Mouse (Mus musculus): ENCODE data around the gene Ndufs2. TPM values are rescaled to one million over a fixed set of nuclear protein-coding genes. Genes with fewer than 3 reads are reported as not detected.

The Ndufs2 gene
- polyA plus RNA-seq, 1 experiment from 2014 or later, result 234 TPM

GRCm38 (mm10) chr1:171200769-171201168, 50.4 kb downstream of the Ndufs2 start:
- no peaks in the 10 kb centered on the region for H3K9me3 ChIP-seq (ENCODE audit: control insufficient read depth, low read length)
- no peak overlapping the region for H3K4me3 ChIP-seq (ENCODE audit: low read depth, low read length)
- no peaks in the 10 kb centered on the region for H3K36me3 ChIP-seq (ENCODE audit: control insufficient read depth, insufficient read depth, low read length)
- no peak for ATAC-seq (ENCODE audit: low read depth)
- no peak overlapping the region for H3K9ac ChIP-seq (replicated peaks; ENCODE audit: low read depth, low read length)
- peaks cover 3% of the 10 kb centered on the region; the same call in 1 of the 2 replicates for H3K27me3 ChIP-seq (ENCODE audit: control insufficient read depth, insufficient read depth, low read length)
- H3K4me2 ChIP-seq (ENCODE audit: low read depth, low read length), result no peak overlapping the region
- H3K27ac ChIP-seq (ENCODE audit: low read depth, low read length), result no peak overlapping the region
- peaks cover 2% of the 10 kb centered on the region for H3K4me1 ChIP-seq (ENCODE audit: control insufficient read depth, insufficient read depth, low read length)
- WGBS, result 100% methylated on average over 1 of the region's 1 CpGs

- Histone ChIP-seq H3K4me2 (ENCODE audit: low read depth, low read length) (no peak overlapping the region), H3K9me3 (ENCODE audit: control insufficient read depth, low read length) (no peaks in the 10 kb centered on the region), H3K27me3 (ENCODE audit: control insufficient read depth, insufficient read depth, low read length) (peaks cover 5% of the 10 kb centered on the region; the same call in 1 of the 2 replicates), H3K36me3 (ENCODE audit: control insufficient read depth, insufficient read depth, low read length) (no peaks in the 10 kb centered on the region), H3K9ac (replicated peaks; ENCODE audit: low read depth, low read length) (no peak overlapping the region), H3K4me3 (ENCODE audit: low read depth, low read length) (no peak overlapping the region), H3K4me1 (ENCODE audit: control insufficient read depth, insufficient read depth, low read length) (peaks cover 9% of the 10 kb centered on the region), H3K27ac (ENCODE audit: low read depth, low read length) (no peak overlapping the region)
- no peak for ATAC-seq (ENCODE audit: low read depth)
- 56% methylated on average over 1 of the region's 1 CpGs for WGBS
These were observed 51.7 kb downstream of the Ndufs2 start for GRCm38 (mm10) chr1:171199532-171199931.

DNA sequence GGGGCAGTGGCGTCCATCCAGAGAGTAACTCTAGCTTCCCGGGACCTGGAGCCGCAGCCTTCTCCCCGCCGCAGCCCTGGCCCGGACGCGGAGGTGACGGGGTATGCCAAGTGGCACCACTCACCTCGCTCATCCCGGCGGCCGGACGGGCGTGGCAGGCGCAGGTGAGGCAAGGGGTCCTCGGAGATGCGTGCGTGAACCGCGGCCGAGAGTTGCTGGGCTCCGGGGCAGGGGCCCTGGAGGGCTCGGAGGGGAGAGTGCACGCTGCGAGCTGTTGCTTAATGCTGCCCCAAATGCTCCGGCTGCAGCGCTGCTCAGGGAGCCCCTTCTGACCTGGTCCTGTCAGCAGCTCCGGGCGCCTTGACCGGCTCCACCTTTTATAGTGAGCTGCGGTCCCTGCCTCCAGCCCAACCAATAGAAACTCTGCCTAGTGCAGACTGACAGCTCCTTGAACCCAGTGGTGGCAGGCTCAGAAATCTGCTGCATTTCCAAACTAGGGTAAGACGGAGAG, 55.2 kb downstream of the Ndufs2 start, which contains the start of gene Pcp4l1:
Gene Pcp4l1 (minus strand): TSS at position 382 of the 511 bp plus-strand sequence.
- under 1% methylated on average over 33 of the region's 33 CpGs for WGBS
- Histone ChIP-seq H3K9ac (replicated peaks; ENCODE audit: low read depth, low read length) (peak within 1 kb of the TSS; percentile 57), H3K27me3 (ENCODE audit: control insufficient read depth, insufficient read depth, low read length) (peaks cover 5% of the 10 kb centered on the region; the same call in 1 of the 2 replicates), H3K9me3 (ENCODE audit: control insufficient read depth, low read length) (no peaks in the 10 kb centered on the region), H3K4me2 (ENCODE audit: low read depth, low read length) (peak within 1 kb of the TSS; percentile 94), H3K4me3 (ENCODE audit: low read depth, low read length) (peak within 1 kb of the TSS; percentile 49), H3K36me3 (ENCODE audit: control insufficient read depth, insufficient read depth, low read length) (no peaks in the 10 kb centered on the region), H3K4me1 (ENCODE audit: control insufficient read depth, insufficient read depth, low read length) (peaks cover 19% of the 10 kb centered on the region), H3K27ac (ENCODE audit: low read depth, low read length) (no peak within 1 kb of the TSS)
- peak; percentile 65 for ATAC-seq (ENCODE audit: low read depth)

DNA sequence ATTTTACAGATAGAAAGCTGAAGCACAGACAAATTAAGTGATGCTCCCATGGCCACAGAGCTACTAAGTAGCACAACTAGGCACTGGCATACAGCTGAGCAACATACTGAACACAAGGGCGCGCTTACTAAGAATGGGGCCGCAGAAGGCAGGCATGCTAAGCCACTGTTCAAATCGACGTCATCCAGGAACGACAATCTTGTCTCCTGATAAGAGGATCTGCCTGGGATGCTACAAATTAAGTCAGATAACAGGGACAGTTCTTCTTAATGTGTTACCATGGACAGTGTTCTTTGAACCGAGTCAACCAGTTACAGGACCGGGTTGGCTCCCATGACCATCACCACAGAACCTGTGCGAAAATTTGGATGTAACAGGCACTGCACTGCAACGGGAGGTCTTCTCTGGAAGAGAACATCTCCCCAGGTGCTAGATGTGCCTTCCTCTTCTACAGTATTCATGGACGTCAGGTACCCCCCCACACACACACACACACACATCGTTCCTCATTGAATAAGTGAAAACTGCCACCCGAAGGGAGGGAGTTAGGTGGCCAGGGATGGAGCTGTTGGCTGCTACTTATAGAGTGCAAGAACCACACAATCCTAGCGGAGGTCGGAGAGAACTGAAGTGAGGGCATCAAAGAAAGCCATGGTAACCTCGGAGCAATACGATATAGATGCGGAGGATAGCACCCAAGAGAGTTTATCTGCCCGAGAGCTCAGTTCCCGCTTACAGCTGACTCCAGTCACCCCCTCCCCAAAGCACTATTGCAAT, 56.0 kb downstream of the Ndufs2 start:
- 6% methylated on average over 20 of the region's 20 CpGs for WGBS
- H3K9me3 ChIP-seq (ENCODE audit: control insufficient read depth, low read length), result no peaks in the 10 kb centered on the region
- no peak overlapping the region for H3K27ac ChIP-seq (ENCODE audit: low read depth, low read length)
- H3K9ac ChIP-seq (replicated peaks; ENCODE audit: low read depth, low read length), result peak overlapping the region; percentile 57
- peak; percentile 18; the same call in 1 of the 2 replicates for ATAC-seq (ENCODE audit: low read depth)
- peaks cover 5% of the 10 kb centered on the region; the same call in 1 of the 2 replicates for H3K27me3 ChIP-seq (ENCODE audit: control insufficient read depth, insufficient read depth, low read length)
- H3K36me3 ChIP-seq (ENCODE audit: control insufficient read depth, insufficient read depth, low read length), result no peaks in the 10 kb centered on the region
- H3K4me1 ChIP-seq (ENCODE audit: control insufficient read depth, insufficient read depth, low read length), result peaks cover 19% of the 10 kb centered on the region
- peak overlapping the region; percentile 49 for H3K4me3 ChIP-seq (ENCODE audit: low read depth, low read length)
- H3K4me2 ChIP-seq (ENCODE audit: low read depth, low read length), result peak overlapping the region; percentile 94

DNA sequence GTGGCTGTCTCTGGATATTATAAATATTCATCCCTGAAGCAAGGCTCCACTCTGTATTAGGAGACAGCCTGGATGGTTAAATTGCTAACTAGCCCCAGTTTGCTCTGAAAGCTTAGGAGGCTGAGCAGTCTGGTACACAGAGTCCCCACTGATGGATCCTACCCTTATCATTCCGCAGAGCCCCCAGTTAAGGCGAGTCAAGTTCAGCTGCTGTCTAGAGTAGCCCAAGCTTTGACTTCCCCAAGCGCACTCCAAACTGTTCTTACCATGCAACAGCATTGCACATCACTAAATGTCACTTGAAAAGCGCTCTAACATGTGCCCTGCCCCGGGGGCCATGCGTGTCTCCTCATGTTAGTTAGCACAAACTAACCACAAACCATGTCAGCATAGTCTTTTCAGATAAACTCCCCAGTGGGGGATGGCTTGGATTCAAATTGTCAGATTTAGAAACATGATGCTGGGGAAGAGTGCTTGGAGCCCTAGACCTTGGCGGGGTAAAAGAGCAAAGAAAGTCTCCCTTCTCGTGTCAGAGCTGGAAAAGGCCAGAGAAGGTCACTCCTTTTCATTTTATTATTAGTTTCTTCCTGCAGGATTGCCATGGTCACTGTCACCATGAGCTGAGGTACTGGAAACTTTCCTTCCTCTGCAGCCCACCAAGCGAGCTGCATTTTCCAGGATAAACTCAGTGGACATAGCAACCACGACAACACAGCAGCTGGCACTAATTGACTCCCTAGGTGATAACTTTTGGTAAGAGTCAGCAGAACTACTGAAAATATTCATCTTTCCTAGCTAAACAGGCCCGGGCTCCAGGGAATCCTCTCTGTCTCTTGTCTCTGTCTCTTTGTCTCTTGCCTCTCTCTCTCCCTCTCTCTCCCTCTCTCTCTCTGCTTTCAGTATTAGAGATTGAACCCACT, 57.0 kb downstream of the Ndufs2 start:
- Histone ChIP-seq H3K27me3 (ENCODE audit: control insufficient read depth, insufficient read depth, low read length) (peaks cover 5% of the 10 kb centered on the region; the same call in 1 of the 2 replicates), H3K9ac (replicated peaks; ENCODE audit: low read depth, low read length) (no peak overlapping the region), H3K4me3 (ENCODE audit: low read depth, low read length) (peak overlapping the region; percentile 11; the same call in 1 of the 2 replicates), H3K9me3 (ENCODE audit: control insufficient read depth, low read length) (no peaks in the 10 kb centered on the region), H3K27ac (ENCODE audit: low read depth, low read length) (no peak overlapping the region), H3K36me3 (ENCODE audit: control insufficient read depth, insufficient read depth, low read length) (no peaks in the 10 kb centered on the region), H3K4me1 (ENCODE audit: control insufficient read depth, insufficient read depth, low read length) (peaks cover 21% of the 10 kb centered on the region), H3K4me2 (ENCODE audit: low read depth, low read length) (peak overlapping the region; percentile 39; the same call in 1 of the 2 replicates)
- ATAC-seq (ENCODE audit: low read depth), result peak; percentile 12; the same call in 1 of the 2 replicates
- 30% methylated on average over 11 of the region's 11 CpGs for WGBS

DNA sequence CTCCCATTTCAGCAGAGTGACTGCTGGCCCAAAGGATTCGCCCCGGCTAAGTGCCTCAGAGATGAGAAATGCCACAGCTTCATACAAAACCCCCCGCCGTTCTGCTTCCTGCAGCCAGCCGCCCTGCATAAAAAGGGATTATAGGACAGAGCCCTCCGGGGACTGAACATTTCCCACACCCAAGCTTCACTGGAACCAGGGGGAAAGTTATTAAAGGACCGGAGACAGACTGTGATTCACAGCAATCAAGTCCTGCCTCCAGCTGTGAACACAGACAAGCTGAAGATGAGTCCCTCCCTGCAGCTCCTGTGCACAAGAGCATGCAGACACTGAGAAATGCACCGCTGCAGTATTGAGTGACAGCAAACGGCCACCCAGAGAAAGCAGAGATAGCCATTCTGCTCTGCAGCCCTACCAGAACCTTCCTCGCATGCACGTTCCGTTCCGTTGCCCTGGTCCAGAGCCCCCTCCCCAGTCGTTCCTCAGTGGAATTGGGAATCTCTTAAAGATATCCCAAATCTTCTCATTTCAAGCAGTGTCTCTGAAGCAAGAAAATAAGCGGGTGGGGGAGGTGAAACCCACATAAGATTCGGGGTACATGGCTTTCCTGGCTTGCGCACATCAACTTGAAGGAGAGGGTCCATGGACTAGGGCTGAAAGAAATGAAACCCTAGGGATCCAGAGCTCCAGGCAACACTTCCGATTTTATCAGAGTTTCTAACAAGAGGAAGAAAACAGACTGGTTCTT, 57.9 kb downstream of the Ndufs2 start:
- Histone ChIP-seq H3K4me1 (ENCODE audit: control insufficient read depth, insufficient read depth, low read length) (peaks cover 27% of the 10 kb centered on the region), H3K4me3 (ENCODE audit: low read depth, low read length) (0 out of 2 replicates have a peak overlapping the region, but pooled peaks have one; percentile 11), H3K9ac (replicated peaks; ENCODE audit: low read depth, low read length) (0 out of 2 replicates have a peak overlapping the region, but pooled peaks have one; percentile 4), H3K4me2 (ENCODE audit: low read depth, low read length) (peak overlapping the region; percentile 39), H3K36me3 (ENCODE audit: control insufficient read depth, insufficient read depth, low read length) (no peaks in the 10 kb centered on the region), H3K9me3 (ENCODE audit: control insufficient read depth, low read length) (no peaks in the 10 kb centered on the region), H3K27ac (ENCODE audit: low read depth, low read length) (peak overlapping the region; percentile 1; the same call in 1 of the 2 replicates), H3K27me3 (ENCODE audit: control insufficient read depth, insufficient read depth, low read length) (peaks cover 5% of the 10 kb centered on the region; the same call in 1 of the 2 replicates)
- peak; percentile 48 for ATAC-seq (ENCODE audit: low read depth)
- whole genome bisulfite sequencing, result 5% methylated on average over 18 of the region's 18 CpGs

GRCm38 (mm10) chr1:171192283-171192682, 58.9 kb downstream of the Ndufs2 start:
- no peak for ATAC-seq (ENCODE audit: low read depth)
- Histone ChIP-seq H3K9ac (replicated peaks; ENCODE audit: low read depth, low read length) (no peak overlapping the region), H3K4me2 (ENCODE audit: low read depth, low read length) (peak overlapping the region; percentile 39), H3K27ac (ENCODE audit: low read depth, low read length) (no peak overlapping the region), H3K4me1 (ENCODE audit: control insufficient read depth, insufficient read depth, low read length) (peaks cover 30% of the 10 kb centered on the region), H3K4me3 (ENCODE audit: low read depth, low read length) (no peak overlapping the region), H3K9me3 (ENCODE audit: control insufficient read depth, low read length) (no peaks in the 10 kb centered on the region), H3K27me3 (ENCODE audit: control insufficient read depth, insufficient read depth, low read length) (peaks cover 5% of the 10 kb centered on the region; the same call in 1 of the 2 replicates), H3K36me3 (ENCODE audit: control insufficient read depth, insufficient read depth, low read length) (no peaks in the 10 kb centered on the region)
- 46% methylated on average over 10 of the region's 10 CpGs for WGBS

DNA sequence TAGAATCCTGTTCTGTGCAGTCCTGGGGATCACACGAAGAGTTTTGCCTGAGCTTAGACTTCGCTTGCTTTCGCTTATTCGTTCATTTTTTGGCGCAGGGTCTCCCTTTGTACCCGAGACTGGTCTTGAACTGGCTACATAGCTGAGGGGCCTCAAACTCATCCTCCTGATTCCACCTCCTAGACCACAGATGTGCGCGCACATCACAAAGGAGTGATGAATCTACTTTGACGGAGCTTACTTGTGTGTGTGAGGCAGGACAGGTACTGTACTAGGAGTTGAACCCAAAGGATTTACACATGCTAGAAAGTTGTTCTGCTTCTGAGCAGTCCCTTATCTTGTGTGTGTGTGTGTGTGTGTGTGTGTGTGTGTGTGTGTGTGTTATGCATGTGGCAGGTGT, 60.4 kb downstream of the Ndufs2 start:
- no peaks in the 10 kb centered on the region for H3K9me3 ChIP-seq (ENCODE audit: control insufficient read depth, low read length)
- no peak overlapping the region for H3K27ac ChIP-seq (ENCODE audit: low read depth, low read length)
- H3K36me3 ChIP-seq (ENCODE audit: control insufficient read depth, insufficient read depth, low read length), result no peaks in the 10 kb centered on the region
- H3K4me2 ChIP-seq (ENCODE audit: low read depth, low read length), result no peak overlapping the region
- peaks cover 3% of the 10 kb centered on the region; the same call in 1 of the 2 replicates for H3K27me3 ChIP-seq (ENCODE audit: control insufficient read depth, insufficient read depth, low read length)
- H3K4me3 ChIP-seq (ENCODE audit: low read depth, low read length), result no peak overlapping the region
- 98% methylated on average over 9 of the region's 9 CpGs for WGBS
- ATAC-seq (ENCODE audit: low read depth), result no peak
- peaks cover 28% of the 10 kb centered on the region for H3K4me1 ChIP-seq (ENCODE audit: control insufficient read depth, insufficient read depth, low read length)
- H3K9ac ChIP-seq (replicated peaks; ENCODE audit: low read depth, low read length), result no peak overlapping the region

All from neural tube, embryonic 14.5 days (tissue).